Mouse (Mus musculus): Measurements from ENCODE around the gene Foxn3. TPM values are rescaled to one million over a fixed set of nuclear protein-coding genes. Genes with fewer than 3 reads are reported as not detected.
A peak's percentile ranks its signal among the peaks of the same experiment; 100 is the strongest.

Foxn3 gene
- total RNA-seq, 2 experiments from 2014 or later: 54.8 to 55.8 TPM

DNA sequence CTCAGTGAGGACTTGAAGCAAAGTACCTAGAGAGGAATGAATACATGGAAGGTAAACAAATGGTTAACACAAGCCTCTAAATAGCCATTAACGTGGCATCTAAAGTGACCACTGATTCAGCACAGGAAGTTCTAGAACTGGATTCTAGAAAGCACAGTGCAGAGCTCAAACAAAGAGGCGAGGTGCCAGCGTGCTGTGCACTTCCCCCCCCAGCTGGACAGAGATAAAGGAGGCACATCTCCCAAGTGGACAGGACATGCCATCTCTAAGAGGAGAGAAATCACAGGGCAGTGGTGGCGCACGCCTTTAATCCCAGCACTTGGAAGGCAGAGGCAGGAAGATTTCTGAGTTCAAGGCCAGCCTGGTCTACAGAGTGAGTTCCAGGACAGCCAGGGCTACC lies 173.0 kb downstream of the Foxn3 start:
- no peak for DNase-seq (ENCODE audit: low spot score in 2 of 2)

DNA sequence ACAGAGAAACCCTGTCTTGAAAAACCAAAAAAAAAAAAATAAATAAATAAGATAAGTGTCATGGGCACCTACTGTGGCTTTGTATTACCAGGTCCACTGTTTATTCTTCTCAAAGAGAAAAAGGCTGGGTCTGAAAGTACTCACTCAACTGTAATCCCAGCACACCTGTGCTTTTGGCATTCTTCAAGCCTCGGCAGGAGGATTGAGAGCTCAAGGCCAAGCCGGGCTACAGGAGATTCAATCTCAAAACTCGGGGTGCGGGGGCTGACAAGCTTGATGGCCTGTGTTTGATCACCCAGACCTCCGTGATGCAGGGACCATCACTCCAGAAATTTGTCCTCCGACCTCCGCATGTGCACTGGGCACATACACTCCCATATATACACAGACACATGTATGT lies 174.1 kb downstream of the Foxn3 start:
- DNase-seq (ENCODE audit: low spot score in 2 of 2): no peak

DNA sequence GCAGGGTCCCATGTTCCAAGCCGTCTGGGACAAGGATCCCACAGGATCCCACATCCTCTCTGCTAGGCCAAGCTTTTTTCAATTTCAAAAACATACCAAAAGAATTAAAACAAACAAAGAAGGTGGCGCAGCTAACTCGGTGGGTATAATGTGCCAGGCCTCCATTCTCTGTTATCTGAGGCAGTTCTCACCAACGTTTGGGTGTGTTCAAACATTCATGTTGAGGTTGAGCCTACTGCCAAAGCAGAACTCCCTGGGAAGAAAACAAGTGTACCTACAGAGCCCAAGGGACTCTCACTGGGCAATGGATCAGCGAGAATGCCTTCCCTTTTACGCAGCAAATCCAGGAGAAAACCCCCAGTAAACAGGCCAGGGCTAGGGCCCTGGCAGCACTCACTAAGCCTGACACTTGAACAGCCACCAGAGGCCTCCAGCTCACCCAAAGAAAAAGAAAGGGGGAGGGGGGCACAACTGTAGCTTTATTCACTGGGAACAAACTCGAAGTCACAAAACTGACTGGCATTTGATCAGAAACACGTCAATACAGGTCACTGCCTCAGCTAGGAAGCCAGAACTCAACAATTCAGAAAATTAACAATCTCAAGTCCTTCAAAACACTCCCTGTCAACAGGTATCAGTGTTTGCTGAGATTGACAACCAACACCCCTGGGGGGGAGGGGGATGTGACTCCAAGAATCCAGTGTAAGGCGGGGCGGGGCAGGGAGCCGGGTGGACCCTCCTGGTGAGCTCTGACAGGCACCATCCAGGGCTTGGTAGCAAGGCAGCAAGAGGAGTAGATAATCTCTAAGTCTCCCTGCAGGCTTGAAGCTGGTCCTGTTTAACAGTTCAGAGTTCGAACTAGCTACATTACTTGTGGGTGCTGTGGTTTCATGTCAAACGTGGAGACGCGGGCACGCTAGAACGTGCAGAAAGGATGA lies 177.2 kb downstream of the Foxn3 start:
- DNase-seq (ENCODE audit: low spot score in 2 of 2): no peak

DNA sequence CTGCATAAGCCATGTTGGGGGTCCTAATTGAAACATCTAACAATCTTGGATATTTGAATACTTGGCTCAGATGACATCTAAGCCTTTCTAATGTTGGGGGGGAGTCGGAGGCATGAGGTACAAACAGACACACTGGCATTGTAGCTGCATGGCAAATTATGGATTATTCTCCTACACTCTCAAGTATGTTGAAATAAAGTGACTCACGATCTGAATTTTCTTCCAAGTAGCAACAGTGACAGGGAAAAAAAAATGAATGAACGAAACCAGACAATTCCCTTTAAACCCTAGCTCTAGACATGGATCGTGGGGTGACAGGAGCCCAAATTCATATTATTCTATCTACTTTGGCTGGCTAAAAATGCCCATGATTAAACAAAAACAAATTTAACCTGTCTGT lies 178.3 kb downstream of the Foxn3 start:
- DNase-seq (ENCODE audit: low spot score in 2 of 2): no peak

GRCm38 (mm10) chr12:99381317-99381716 lies 182.1 kb downstream of the Foxn3 start:
- DNase-seq (ENCODE audit: low spot score in 2 of 2): no peak

DNA sequence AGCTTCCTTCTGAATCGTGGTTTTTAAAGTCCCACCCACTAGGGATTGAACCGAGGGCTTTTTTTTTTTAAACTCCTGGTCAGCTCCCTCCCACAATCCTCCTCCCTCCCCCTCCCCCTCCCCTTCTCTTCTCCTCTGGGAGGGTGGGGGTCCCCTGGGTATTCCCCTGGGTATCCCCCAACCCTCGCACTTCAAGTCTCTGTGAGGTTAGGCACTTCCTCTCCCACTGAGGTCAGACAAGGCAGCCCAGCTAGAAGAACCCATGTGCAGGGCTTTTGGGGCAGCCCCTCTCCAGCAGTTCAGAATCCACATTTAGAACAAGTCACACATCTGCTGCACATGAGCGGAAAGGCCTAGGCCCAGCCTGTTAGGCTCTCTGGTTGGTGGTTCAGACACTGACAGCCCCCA lies 182.5 kb downstream of the Foxn3 start:
- DNase-seq (ENCODE audit: low spot score in 2 of 2): no peak

GRCm38 (mm10) chr12:99380124-99380523 lies 183.3 kb downstream of the Foxn3 start:
- DNase-seq (ENCODE audit: low spot score in 2 of 2): no peak

- no peak for DNase-seq (ENCODE audit: low spot score in 2 of 2)
Observed at GRCm38 (mm10) chr12:99378284-99378683, 185.1 kb downstream of the Foxn3 start.

DNA sequence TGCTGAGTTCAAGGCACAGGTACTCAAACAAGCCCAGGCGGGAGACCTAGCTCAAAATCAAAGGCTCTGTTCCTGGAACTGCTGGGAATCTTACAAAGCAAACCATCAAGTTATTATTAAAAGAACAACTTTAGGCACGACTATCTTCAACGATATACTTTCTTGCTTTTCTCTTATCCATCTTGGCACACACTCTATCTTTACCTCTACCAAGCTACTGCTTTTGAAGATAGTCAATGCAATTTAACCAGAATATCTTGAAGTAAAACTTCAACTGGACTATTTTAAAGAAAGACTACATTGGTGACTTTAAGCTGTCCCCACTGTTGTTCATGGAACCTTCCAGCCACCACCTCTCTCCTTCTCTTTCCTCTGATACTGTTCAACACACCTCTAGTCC lies 185.7 kb downstream of the Foxn3 start:
- DNase-seq (ENCODE audit: low spot score in 2 of 2): no peak

- no peak for DNase-seq (ENCODE audit: low spot score in 2 of 2)
Observed at GRCm38 (mm10) chr12:99377069-99377468, 186.3 kb downstream of the Foxn3 start.

DNA sequence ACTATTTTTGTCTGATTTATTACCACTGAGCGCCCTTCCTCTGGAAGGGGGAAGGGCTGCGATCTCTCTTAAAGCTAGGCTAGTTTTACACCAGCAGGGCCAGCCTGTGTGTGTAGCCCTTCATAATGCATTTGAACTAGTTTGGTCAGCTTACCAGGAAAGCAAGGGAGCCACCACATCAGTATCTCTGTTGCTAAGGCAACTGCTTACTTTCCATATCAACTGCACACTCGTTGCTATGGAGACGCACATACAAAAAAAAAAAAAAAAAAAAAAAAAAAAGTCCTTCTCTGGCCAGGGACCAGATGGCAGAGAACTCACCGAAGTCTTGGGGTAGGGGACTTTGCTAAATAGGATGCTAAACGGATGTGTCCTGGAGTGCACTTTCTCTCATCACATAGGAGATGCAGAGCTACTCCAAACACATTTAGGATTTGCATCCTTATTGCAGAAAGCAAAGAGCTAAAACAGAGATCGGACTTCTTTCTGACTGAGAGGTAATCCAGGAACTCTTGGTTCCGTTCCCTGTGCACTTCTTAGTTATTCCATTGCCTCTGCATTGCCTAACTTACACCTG lies 187.4 kb downstream of the Foxn3 start:
- no peak for DNase-seq (ENCODE audit: low spot score in 2 of 2)

GRCm38 (mm10) chr12:99375426-99375825 lies 188.0 kb downstream of the Foxn3 start:
- no peak for DNase-seq (ENCODE audit: low spot score in 2 of 2)

- DNase-seq (ENCODE audit: low spot score in 2 of 2): peak; percentile 58 to 66
Observed at GRCm38 (mm10) chr12:99374099-99374600, 189.2 kb downstream of the Foxn3 start.

GRCm38 (mm10) chr12:99373584-99373983 lies 189.8 kb downstream of the Foxn3 start:
- no peak for DNase-seq (ENCODE audit: low spot score in 2 of 2)

- no peak for DNase-seq (ENCODE audit: low spot score in 2 of 2)
Observed at GRCm38 (mm10) chr12:99371500-99371899, 191.9 kb downstream of the Foxn3 start.

- no peak for DNase-seq (ENCODE audit: low spot score in 2 of 2)
Observed at GRCm38 (mm10) chr12:99368251-99368650, 195.1 kb downstream of the Foxn3 start.

DNA sequence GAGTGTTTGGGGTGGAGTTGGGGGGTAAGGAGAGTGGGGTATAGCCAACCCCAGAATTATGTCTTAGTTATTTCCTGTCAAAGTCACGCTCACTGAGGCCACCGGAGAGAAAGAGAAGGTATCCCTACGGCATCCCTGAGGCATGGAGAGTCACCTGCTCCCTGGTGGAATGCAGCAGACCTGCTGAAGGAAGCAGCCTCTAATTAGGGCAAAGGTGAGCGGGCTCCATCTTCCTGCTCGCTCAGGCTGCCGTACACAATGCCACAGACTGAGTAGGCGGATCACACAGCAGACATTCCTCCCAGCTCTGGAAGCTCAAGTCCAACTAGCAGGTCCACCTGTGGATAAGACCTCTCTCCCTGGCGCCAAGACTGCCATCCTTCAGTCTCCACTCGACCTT lies 197.4 kb downstream of the Foxn3 start:
- DNase-seq (ENCODE audit: low spot score in 2 of 2): no peak

DNA sequence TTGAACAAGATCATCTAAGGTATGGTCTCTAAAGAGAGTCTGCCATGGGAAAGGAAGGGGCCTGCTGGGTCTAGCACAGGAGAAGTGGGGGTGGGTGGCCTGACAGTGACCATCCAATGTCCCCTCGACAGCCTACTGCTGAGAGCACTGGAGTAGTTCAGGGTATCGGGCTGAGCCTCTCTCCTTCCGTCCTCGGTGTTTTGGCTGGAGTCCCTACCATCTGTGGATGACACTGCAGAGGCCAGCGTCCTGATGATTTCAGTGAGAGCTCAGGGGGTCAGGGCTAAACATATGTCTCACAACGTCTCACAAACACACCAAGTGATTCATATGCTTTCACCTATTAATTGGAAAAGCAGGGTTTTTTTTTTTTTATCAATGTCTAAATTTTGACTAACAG lies 199.2 kb downstream of the Foxn3 start:
- DNase-seq (ENCODE audit: low spot score in 2 of 2): no peak

DNA sequence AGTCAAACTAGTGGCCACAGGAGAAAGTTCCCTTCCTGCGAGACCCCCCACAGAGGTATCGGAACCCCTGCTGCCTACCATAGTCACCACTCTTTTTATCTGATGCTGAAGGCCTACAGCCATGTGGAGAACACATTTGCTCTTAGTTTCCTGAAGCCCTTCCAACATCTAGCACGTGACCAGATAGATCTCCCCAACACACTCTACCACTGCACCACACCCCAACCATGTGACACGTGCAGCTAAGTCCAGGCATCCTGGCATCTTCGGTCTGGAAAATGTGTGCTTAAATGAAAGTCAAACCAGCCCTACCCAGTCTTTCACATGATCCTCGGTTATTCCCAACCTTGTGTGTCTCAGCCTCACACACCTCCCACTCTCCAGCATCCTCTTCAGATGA lies 200.4 kb downstream of the Foxn3 start:
- no peak for DNase-seq (ENCODE audit: low spot score in 2 of 2)

GRCm38 (mm10) chr12:99361752-99362132 lies 201.6 kb downstream of the Foxn3 start:
- no peak for DNase-seq (ENCODE audit: low spot score in 2 of 2)

- DNase-seq (ENCODE audit: low spot score in 2 of 2): no peak
Observed at GRCm38 (mm10) chr12:99360958-99361751, 202.2 kb downstream of the Foxn3 start.

DNA sequence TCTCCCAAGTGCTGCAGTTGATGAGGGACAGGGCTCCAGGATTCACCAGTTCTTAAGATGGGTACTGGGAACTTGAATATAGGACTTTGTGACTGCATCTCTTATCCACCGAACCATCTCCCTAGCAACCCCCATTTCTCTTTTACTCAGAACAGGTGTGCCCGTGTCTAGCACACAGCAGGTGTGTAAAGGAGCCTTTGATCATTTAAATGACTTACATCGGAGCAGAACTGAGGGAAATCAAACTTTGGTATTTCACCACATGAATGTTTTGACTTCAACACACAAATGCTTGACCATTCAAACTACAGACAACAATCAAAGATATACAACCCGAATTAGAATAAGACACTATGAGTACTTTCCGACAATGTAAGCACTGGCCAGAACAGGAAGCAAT lies 204.7 kb downstream of the Foxn3 start:
- DNase-seq (ENCODE audit: low spot score in 2 of 2): no peak
